In the genomic region with DNA sequence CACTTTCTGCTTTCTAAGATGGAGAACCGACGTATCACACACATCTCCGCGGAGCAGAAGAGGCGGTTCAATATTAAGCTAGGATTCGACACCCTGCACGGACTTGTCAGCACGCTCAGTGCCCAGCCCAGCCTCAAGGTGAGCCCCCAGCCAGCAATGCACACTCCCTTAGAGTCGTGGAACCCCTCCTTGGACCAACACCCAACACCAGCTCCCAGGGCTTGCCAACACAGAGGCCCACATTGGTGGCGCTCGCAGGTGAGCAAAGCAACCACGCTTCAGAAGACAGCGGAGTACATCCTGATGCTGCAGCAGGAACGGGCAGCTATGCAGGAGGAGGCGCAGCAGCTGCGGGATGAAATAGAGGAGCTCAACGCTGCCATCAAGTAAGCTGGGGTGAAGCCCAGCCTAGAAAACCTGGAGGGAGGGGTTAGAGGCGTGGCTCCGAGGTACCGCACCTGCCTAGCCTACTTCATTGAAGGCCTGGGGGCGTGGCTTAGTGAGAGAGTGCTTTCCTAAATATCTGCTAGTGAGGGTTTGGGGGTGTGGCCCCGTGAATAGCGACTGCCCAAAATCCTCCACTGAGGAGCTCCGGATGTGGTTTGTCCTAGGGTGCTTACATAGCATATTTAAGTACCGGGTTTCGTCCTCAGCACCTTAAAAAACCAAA, we compare ENCODE assay signal across 8 mouse cellular contexts. TPM values are rescaled to one million over a fixed set of nuclear protein-coding genes. Genes with fewer than 3 reads are reported as not detected.
DNase-seq lines count a peak whose midpoint lies in the region; ATAC-seq and TF ChIP-seq lines count a peak whose summit lies in the region.

No protein-coding gene starts in this region.

- no peak for TF ChIP-seq CTCF in stomach, postnatal 0 days (IDR thresholded peaks at IDR 0.05; ENCODE audit: low read depth)

- no peak for TF ChIP-seq EP300 in stomach, postnatal 0 days (optimal IDR thresholded peaks at IDR 0.05)

- no peaks in the 10 kb centered on the region for H3K36me3 ChIP-seq in hindbrain, embryonic 11.5 days (ENCODE audit: control insufficient read depth, insufficient read depth, low read length)
- no peaks in the 10 kb centered on the region for H3K36me3 ChIP-seq in limb, embryonic 13.5 days
- no peaks in the 10 kb centered on the region for H3K36me3 ChIP-seq in midbrain, embryonic 12.5 days
- H3K36me3 ChIP-seq in stomach, postnatal 0 days (ENCODE audit: control insufficient read depth, insufficient read depth, low read length), result no peaks in the 10 kb centered on the region

- no peaks in the 10 kb centered on the region for H3K9me3 ChIP-seq in hindbrain, embryonic 11.5 days (ENCODE audit: control insufficient read depth, low read length)
- no peaks in the 10 kb centered on the region for H3K9me3 ChIP-seq in limb, embryonic 13.5 days
- H3K9me3 ChIP-seq in midbrain, embryonic 12.5 days, result no peaks in the 10 kb centered on the region
- H3K9me3 ChIP-seq in stomach, postnatal 0 days (ENCODE audit: control insufficient read depth, low read length), result no peaks in the 10 kb centered on the region

- WGBS in hindbrain, embryonic 11.5 days, result 5% methylated on average over 26 of the region's 26 CpGs
- WGBS in limb, embryonic 13.5 days, result 4% methylated on average over 26 of the region's 26 CpGs
- WGBS in midbrain, embryonic 12.5 days, result 5% methylated on average over 26 of the region's 26 CpGs
- 4% methylated on average over 26 of the region's 26 CpGs for WGBS in stomach, postnatal 0 days

- ATAC-seq in hindbrain, embryonic 11.5 days (ENCODE audit: low FRiP score), result no peak
- no peak for ATAC-seq in limb, embryonic 13.5 days (ENCODE audit: low FRiP score, low read depth)
- no peak for ATAC-seq in midbrain, embryonic 12.5 days (ENCODE audit: low FRiP score, low read depth)
- ATAC-seq in stomach, postnatal 0 days (ENCODE audit: low FRiP score, low TSS enrichment), result peak; percentile 58; the same call in 1 of the 2 replicates

- H3K4me3 ChIP-seq in hindbrain, embryonic 11.5 days (ENCODE audit: low read depth, low read length), result no peak overlapping the region
- peak overlapping the region; percentile 7 for H3K4me3 ChIP-seq in limb, embryonic 13.5 days
- H3K4me3 ChIP-seq in midbrain, embryonic 12.5 days, result 0 out of 2 replicates have a peak overlapping the region, but pooled peaks have one; percentile 13
- H3K4me3 ChIP-seq in stomach, postnatal 0 days (ENCODE audit: low read depth, low read length), result peak overlapping the region; percentile 24

- peak; percentile 54 for DNase-seq in urinary bladder, adult 18-20 months (ENCODE audit: low spot score in 2 of 2)
- no peak for DNase-seq in urinary bladder, postnatal 10 days (ENCODE audit: low spot score)
- DNase-seq in embryo, embryonic 11.5 days (ENCODE audit: low read depth, low spot score), result peak; percentile 7
- DNase-seq in hindbrain, embryonic 11.5 days (ENCODE audit: low spot score), result peak; percentile 15
- DNase-seq in stomach, postnatal 0 days (ENCODE audit: low spot score), result peak; percentile 69
- no peak for DNase-seq in gastrocnemius, adult 18-20 months (ENCODE audit: low spot score)

- H3K9ac ChIP-seq in hindbrain, embryonic 11.5 days (ENCODE audit: low read depth, low read length), result no peak overlapping the region
- no peak overlapping the region for H3K9ac ChIP-seq in limb, embryonic 13.5 days
- no peak overlapping the region for H3K9ac ChIP-seq in midbrain, embryonic 12.5 days (replicated peaks)
- no peak overlapping the region for H3K9ac ChIP-seq in stomach, postnatal 0 days (ENCODE audit: low read length)

- H3K27ac ChIP-seq in hindbrain, embryonic 11.5 days (ENCODE audit: low read depth, low read length), result no peak overlapping the region
- H3K27ac ChIP-seq in limb, embryonic 13.5 days, result no peak overlapping the region
- no peak overlapping the region for H3K27ac ChIP-seq in midbrain, embryonic 12.5 days (replicated peaks)
- H3K27ac ChIP-seq in stomach, postnatal 0 days (replicated peaks), result no peak overlapping the region

- H3K27me3 ChIP-seq in hindbrain, embryonic 11.5 days (ENCODE audit: control insufficient read depth, insufficient read depth, low read length), result peaks cover 24% of the 10 kb centered on the region
- peaks cover 56% of the 10 kb centered on the region for H3K27me3 ChIP-seq in limb, embryonic 13.5 days
- H3K27me3 ChIP-seq in midbrain, embryonic 12.5 days, result peaks cover 57% of the 10 kb centered on the region
- no peaks in the 10 kb centered on the region for H3K27me3 ChIP-seq in stomach, postnatal 0 days (ENCODE audit: control insufficient read depth, insufficient read depth, low read length)

- no peaks in the 10 kb centered on the region for H3K4me1 ChIP-seq in hindbrain, embryonic 11.5 days (replicated peaks; ENCODE audit: control insufficient read depth, insufficient read depth, low read length)
- H3K4me1 ChIP-seq in limb, embryonic 13.5 days, result peaks cover 13% of the 10 kb centered on the region
- H3K4me1 ChIP-seq in midbrain, embryonic 12.5 days, result peaks cover 8% of the 10 kb centered on the region; the same call in 1 of the 2 replicates
- H3K4me1 ChIP-seq in stomach, postnatal 0 days (replicated peaks; ENCODE audit: control insufficient read depth, insufficient read depth), result 0 out of 2 replicates have a peak, but pooled peaks cover 2% of the 10 kb centered on the region

- 0 out of 2 replicates have a peak overlapping the region, but pooled peaks have one; percentile 3 for H3K4me2 ChIP-seq in hindbrain, embryonic 11.5 days (replicated peaks; ENCODE audit: low read depth, low read length)
- H3K4me2 ChIP-seq in limb, embryonic 13.5 days (replicated peaks), result peak overlapping the region; percentile 46
- H3K4me2 ChIP-seq in midbrain, embryonic 12.5 days (replicated peaks), result peak overlapping the region; percentile 36
- peak overlapping the region; percentile 50 for H3K4me2 ChIP-seq in stomach, postnatal 0 days (replicated peaks; ENCODE audit: low read depth)

RNA-seq across cellular contexts. Expression of a gene that starts 15.6 kb away (rescaled TPM):
- 21.4 and 21.9 TPM in 2 replicates for polyA plus RNA-seq in hindbrain, embryonic 11.5 days (2014; fragmentation: Nextera tagmentation; extraction: Ambion mirVana)
- 29.0 and 32.5 TPM in 2 replicates for polyA plus RNA-seq in limb, embryonic 13.5 days (2015; fragmentation: Nextera tagmentation; extraction: Ambion mirVana)
- 26.3 and 26.5 TPM in 2 replicates for polyA plus RNA-seq in midbrain, embryonic 12.5 days (2016; fragmentation: Nextera tagmentation; extraction: Ambion mirVana)
- 9.9 and 11.6 TPM in 2 replicates for polyA plus RNA-seq in stomach, postnatal 0 days (2015; fragmentation: Nextera tagmentation; extraction: Ambion mirVana)
- total RNA-seq in gastrocnemius, adult 18-20 months (2021), result 1 to 10 TPM; 7.0 to 7.6 TPM

RNA-seq across cellular contexts. Expression of a gene that starts 34.2 kb away (rescaled TPM):
- 35.9 and 38.8 TPM in 2 replicates for polyA plus RNA-seq in hindbrain, embryonic 11.5 days (2014; fragmentation: Nextera tagmentation; extraction: Ambion mirVana)
- polyA plus RNA-seq in limb, embryonic 13.5 days (2015; fragmentation: Nextera tagmentation; extraction: Ambion mirVana), result 47.3 and 50.0 TPM in 2 replicates
- polyA plus RNA-seq in midbrain, embryonic 12.5 days (2016; fragmentation: Nextera tagmentation; extraction: Ambion mirVana), result 46.8 and 49.6 TPM in 2 replicates
- polyA plus RNA-seq in stomach, postnatal 0 days (2015; fragmentation: Nextera tagmentation; extraction: Ambion mirVana), result 46.4 and 50.4 TPM in 2 replicates
- 10 to 100 TPM; 26.3 to 31.3 TPM for total RNA-seq in gastrocnemius, adult 18-20 months (2021)

RNA-seq across cellular contexts. Expression of a gene that starts 44.2 kb away (rescaled TPM):
- polyA plus RNA-seq in hindbrain, embryonic 11.5 days (2014; fragmentation: Nextera tagmentation; extraction: Ambion mirVana), result 1.2 and 1.6 TPM in 2 replicates
- 1.6 and 2.2 TPM in 2 replicates for polyA plus RNA-seq in limb, embryonic 13.5 days (2015; fragmentation: Nextera tagmentation; extraction: Ambion mirVana)
- polyA plus RNA-seq in midbrain, embryonic 12.5 days (2016; fragmentation: Nextera tagmentation; extraction: Ambion mirVana), result 2.0 and 2.1 TPM in 2 replicates
- polyA plus RNA-seq in stomach, postnatal 0 days (2015; fragmentation: Nextera tagmentation; extraction: Ambion mirVana), result 0.22 and 0.91 TPM in 2 replicates
- total RNA-seq in gastrocnemius, adult 18-20 months (2021), result 10 to 100 TPM; 54.5 to 64.1 TPM

RNA-seq across cellular contexts. Expression of a gene that starts 53.2 kb away (rescaled TPM):
- 54.5 and 77.6 TPM in 2 replicates for polyA plus RNA-seq in hindbrain, embryonic 11.5 days (2014; fragmentation: Nextera tagmentation; extraction: Ambion mirVana)
- 48.9 and 50.3 TPM in 2 replicates for polyA plus RNA-seq in limb, embryonic 13.5 days (2015; fragmentation: Nextera tagmentation; extraction: Ambion mirVana)
- 68.1 and 70.4 TPM in 2 replicates for polyA plus RNA-seq in midbrain, embryonic 12.5 days (2016; fragmentation: Nextera tagmentation; extraction: Ambion mirVana)
- polyA plus RNA-seq in stomach, postnatal 0 days (2015; fragmentation: Nextera tagmentation; extraction: Ambion mirVana), result 9.6 and 10.2 TPM in 2 replicates
- 10 to 100 TPM; 32.9 to 34.8 TPM for total RNA-seq in gastrocnemius, adult 18-20 months (2021)

RNA-seq across cellular contexts. Expression of a gene that starts 55.8 kb away (rescaled TPM):
- 10.4 and 12.0 TPM in 2 replicates for polyA plus RNA-seq in hindbrain, embryonic 11.5 days (2014; fragmentation: Nextera tagmentation; extraction: Ambion mirVana)
- 12.7 and 15.1 TPM in 2 replicates for polyA plus RNA-seq in limb, embryonic 13.5 days (2015; fragmentation: Nextera tagmentation; extraction: Ambion mirVana)
- 28.2 and 32.1 TPM in 2 replicates for polyA plus RNA-seq in midbrain, embryonic 12.5 days (2016; fragmentation: Nextera tagmentation; extraction: Ambion mirVana)
- 3.3 and 3.4 TPM in 2 replicates for polyA plus RNA-seq in stomach, postnatal 0 days (2015; fragmentation: Nextera tagmentation; extraction: Ambion mirVana)
- total RNA-seq in gastrocnemius, adult 18-20 months (2021), result under 1 TPM; 0.25 to 0.52 TPM

Comparison
In these comparisons a context has a peak if more than half of its experiments do, and no peak if none do; other contexts are left out.
1. DNase-seq: peak in urinary bladder, adult 18-20 months (2 of 2), embryo, embryonic 11.5 days (single experiment), hindbrain, embryonic 11.5 days (single experiment) and stomach, postnatal 0 days (single experiment); none in urinary bladder, postnatal 10 days (single experiment) and gastrocnemius, adult 18-20 months (single experiment).
2. Peak in every context shown above with its lines, with median percentiles within 50 percentile points of each other: H3K4me2 ChIP-seq.